22 mouse cellular contexts compared by ENCODE assay signal in the genomic region with DNA sequence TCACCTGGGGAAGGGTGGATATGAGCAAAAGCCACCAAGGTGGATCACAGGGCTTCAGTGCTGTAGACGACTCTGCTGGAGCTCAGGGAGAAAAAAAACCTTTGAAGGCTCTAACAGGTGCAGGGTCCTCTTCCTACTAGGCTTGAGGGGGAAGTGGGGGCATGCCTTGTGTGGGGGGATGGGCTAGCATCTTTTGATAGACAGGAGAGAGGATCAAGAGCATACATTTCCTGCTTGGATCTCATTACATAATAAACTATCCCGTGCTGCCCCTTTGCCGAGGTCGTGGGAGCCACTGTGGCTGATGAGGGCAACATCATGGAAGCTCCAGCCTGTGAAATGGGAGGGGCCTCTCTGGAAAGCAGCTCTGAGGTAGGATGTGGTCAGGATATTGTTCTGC. TPM values are rescaled to one million over a fixed set of nuclear protein-coding genes. Genes with fewer than 3 reads are reported as not detected.
DNase-seq lines count a peak whose midpoint lies in the region; TF ChIP-seq lines count a peak whose summit lies in the region.
"Had no signal": no experiment of that assay in that cellular context is flagged by ENCODE, and none has a peak within 500 bp of the region (broad histone marks: within the 10 kb centered on the region; RNA-seq: fewer than 3 reads in every experiment).

No protein-coding gene starts in this region.

- 5% methylated on average over 4 of the region's 4 CpGs for WGBS in thymus, adult 2 months

- TF ChIP-seq CTCF in thymus, adult 2 months (IDR thresholded peaks at IDR 0.05; ENCODE audit: borderline replicate concordance, control insufficient read depth, extremely low read depth, insufficient read depth, low read length, poor library complexity), result no peak

- H3K27me3 ChIP-seq in thymus, adult 2 months (ENCODE audit: control insufficient read depth, insufficient read depth, low read length), result no peaks in the 10 kb centered on the region
- H3K27me3 ChIP-seq: forebrain, embryonic 13.5 days; heart, embryonic 12.5 days; heart, embryonic 15.5 days; hindbrain, embryonic 13.5 days had no signal

- H3K4me1 ChIP-seq in thymus, adult 2 months (replicated peaks; ENCODE audit: control insufficient read depth, insufficient read depth, low read length), result peaks cover 15% of the 10 kb centered on the region
- H3K4me1 ChIP-seq: forebrain, embryonic 10.5 days; heart, embryonic 12.5 days; heart, embryonic 15.5 days had no signal

- peak; percentile 24 for DNase-seq in thymus, adult 2 months
- DNase-seq in thymus, postnatal 10 days (ENCODE audit: low spot score in 2 of 2), result peak; percentile 16 to 44
- DNase-seq in thymus, postnatal 36 days, result peak; percentile 21 to 24
- no peak for DNase-seq in cerebellum, adult 11-12 months
- no peak for DNase-seq in heart, adult 18-20 months
- no peak for DNase-seq in adrenal gland, postnatal 36 days
- DNase-seq: adrenal gland, postnatal 10 days; cerebellum, adult 11 months; cerebellum, adult 8-10 months; cerebellum, postnatal 36 days; embryo, embryonic 11 days; gastrocnemius, adult 2 months; gastrocnemius, postnatal 14 days; heart, adult 11 months; heart, postnatal 10 days; heart, postnatal 36 days had no signal

- H3K4me3 ChIP-seq in thymus, adult 2 months (ENCODE audit: control insufficient read depth, insufficient read depth, low read length), result no peak overlapping the region
- H3K4me3 ChIP-seq: forebrain, embryonic 10.5 days; forebrain, embryonic 13.5 days; gastrocnemius, adult 2 months; heart, embryonic 12.5 days; heart, embryonic 15.5 days; hindbrain, embryonic 10.5 days; hindbrain, embryonic 13.5 days had no signal

- H3K27ac ChIP-seq in thymus, adult 2 months (ENCODE audit: control insufficient read depth, insufficient read depth, low read length), result no peak overlapping the region
- H3K27ac ChIP-seq: forebrain, embryonic 10.5 days; forebrain, embryonic 13.5 days; gastrocnemius, adult 2 months; heart, embryonic 15.5 days; hindbrain, embryonic 10.5 days; hindbrain, embryonic 13.5 days had no signal

- no peak for TF ChIP-seq POLR2A in thymus, adult 2 months (IDR thresholded peaks at IDR 0.05; ENCODE audit: control insufficient read depth, extremely low read depth, insufficient read depth, low read length, poor library complexity)

- H3K36me3 ChIP-seq in thymus, adult 2 months (ENCODE audit: control insufficient read depth, insufficient read depth, low read length), result no peaks in the 10 kb centered on the region
- H3K36me3 ChIP-seq: forebrain, embryonic 10.5 days; heart, embryonic 12.5 days; heart, embryonic 15.5 days; hindbrain, embryonic 10.5 days; hindbrain, embryonic 13.5 days had no signal

RNA-seq across cellular contexts. Expression of a gene that starts 25.4 kb away (rescaled TPM):
- 4.9 and 5.5 TPM in 2 replicates for polyA plus RNA-seq in thymus, adult 2 months (2012; rRNA removed)
- 1 to 10 TPM; 7.3 to 8.2 TPM for total RNA-seq in heart, adult 18-20 months (2021)
- total RNA-seq in adrenal gland, postnatal 36 days (2021), result 10 to 100 TPM in 1 of 2 experiments, 1 to 10 TPM in 1; 6.4 to 13.1 TPM

Comparison
In these comparisons a context has a peak if more than half of its experiments do, and no peak if none do; other contexts are left out.
1. DNase-seq: peak in thymus, adult 2 months (single experiment), thymus, postnatal 10 days (2 of 2) and thymus, postnatal 36 days (2 of 2); none in cerebellum, adult 11-12 months (single experiment), heart, adult 18-20 months (0 of 2) and adrenal gland, postnatal 36 days (0 of 2).